Mouse (Mus musculus): ENCODE results near the gene Rexo4. TPM values are rescaled to one million over a fixed set of nuclear protein-coding genes. Genes with fewer than 3 reads are reported as not detected.

Rexo4 gene
- polyA plus RNA-seq, 1 experiment from 2014 or later, result 41.5 TPM

- Histone ChIP-seq H3K4me1 (replicated peaks; ENCODE audit: control insufficient read depth, insufficient read depth, low read length) (no peaks in the 10 kb centered on the region), H3K36me3 (ENCODE audit: control insufficient read depth, insufficient read depth, low read length) (no peaks in the 10 kb centered on the region), H3K9me3 (ENCODE audit: control insufficient read depth, low read length) (no peaks in the 10 kb centered on the region), H3K27ac (ENCODE audit: low read length) (no peak overlapping the region), H3K4me3 (ENCODE audit: low read length) (no peak overlapping the region), H3K27me3 (ENCODE audit: control insufficient read depth, insufficient read depth, low read depth, low read length) (no peaks in the 10 kb centered on the region), H3K4me2 (ENCODE audit: low read depth, low read length) (no peak overlapping the region), H3K9ac (ENCODE audit: low read length) (no peak overlapping the region)
- ATAC-seq (ENCODE audit: low read depth), result no peak
- WGBS, result 59% methylated on average over 1 of the region's 1 CpGs
Measured at GRCm38 (mm10) chr2:26980361-26980760, 16.2 kb upstream of the Rexo4 start.

- Histone ChIP-seq H3K27me3 (ENCODE audit: control insufficient read depth, insufficient read depth, low read depth, low read length) (no peaks in the 10 kb centered on the region), H3K27ac (ENCODE audit: low read length) (no peak overlapping the region), H3K4me1 (replicated peaks; ENCODE audit: control insufficient read depth, insufficient read depth, low read length) (0 out of 2 replicates have a peak, but pooled peaks cover 2% of the 10 kb centered on the region), H3K36me3 (ENCODE audit: control insufficient read depth, insufficient read depth, low read length) (no peaks in the 10 kb centered on the region), H3K9me3 (ENCODE audit: control insufficient read depth, low read length) (no peaks in the 10 kb centered on the region), H3K4me2 (ENCODE audit: low read depth, low read length) (no peak overlapping the region), H3K9ac (ENCODE audit: low read length) (no peak overlapping the region), H3K4me3 (ENCODE audit: low read length) (no peak overlapping the region)
- 39% methylated on average over 4 of the region's 4 CpGs for WGBS
- ATAC-seq (ENCODE audit: low read depth), result no peak
Measured at GRCm38 (mm10) chr2:26973960-26974359, 9.8 kb upstream of the Rexo4 start.

DNA sequence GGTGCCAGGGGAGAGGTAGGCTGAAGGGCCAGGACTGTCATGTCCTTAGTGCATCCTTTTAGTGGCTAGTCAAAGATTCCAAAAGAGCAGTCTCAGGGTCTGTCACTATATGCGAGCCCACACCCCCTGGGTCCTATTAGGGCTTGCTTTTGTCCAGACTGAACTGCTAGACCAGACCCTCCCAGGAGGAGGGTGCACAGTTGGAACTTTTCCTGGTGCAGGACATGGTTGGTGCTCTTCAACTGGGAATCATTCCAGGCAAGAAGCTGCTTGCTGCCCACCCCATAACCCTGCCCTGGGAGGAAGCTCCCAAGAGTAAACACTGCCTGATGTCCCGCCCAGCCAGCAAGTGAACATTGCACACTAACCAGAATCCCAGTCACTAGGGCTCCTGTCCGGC lies 8.9 kb upstream of the Rexo4 start, which contains the start of gene Adamts13:
Gene Adamts13, plus strand, starts transcription at position 301 of the 400 bp plus-strand sequence.
- no peak within 1 kb of the TSS for H3K4me3 ChIP-seq (ENCODE audit: low read length)
- no peak within 1 kb of the TSS for H3K27ac ChIP-seq (ENCODE audit: low read length)
- H3K36me3 ChIP-seq (ENCODE audit: control insufficient read depth, insufficient read depth, low read length), result no peaks in the 10 kb centered on the region
- H3K4me1 ChIP-seq (replicated peaks; ENCODE audit: control insufficient read depth, insufficient read depth, low read length), result 0 out of 2 replicates have a peak, but pooled peaks cover 2% of the 10 kb centered on the region
- no peak within 1 kb of the TSS for H3K9ac ChIP-seq (ENCODE audit: low read length)
- no peak within 1 kb of the TSS for H3K4me2 ChIP-seq (ENCODE audit: low read depth, low read length)
- WGBS, result 46% methylated on average over 3 of the region's 3 CpGs
- H3K9me3 ChIP-seq (ENCODE audit: control insufficient read depth, low read length), result no peaks in the 10 kb centered on the region
- no peak for ATAC-seq (ENCODE audit: low read depth)
- H3K27me3 ChIP-seq (ENCODE audit: control insufficient read depth, insufficient read depth, low read depth, low read length), result no peaks in the 10 kb centered on the region

DNA sequence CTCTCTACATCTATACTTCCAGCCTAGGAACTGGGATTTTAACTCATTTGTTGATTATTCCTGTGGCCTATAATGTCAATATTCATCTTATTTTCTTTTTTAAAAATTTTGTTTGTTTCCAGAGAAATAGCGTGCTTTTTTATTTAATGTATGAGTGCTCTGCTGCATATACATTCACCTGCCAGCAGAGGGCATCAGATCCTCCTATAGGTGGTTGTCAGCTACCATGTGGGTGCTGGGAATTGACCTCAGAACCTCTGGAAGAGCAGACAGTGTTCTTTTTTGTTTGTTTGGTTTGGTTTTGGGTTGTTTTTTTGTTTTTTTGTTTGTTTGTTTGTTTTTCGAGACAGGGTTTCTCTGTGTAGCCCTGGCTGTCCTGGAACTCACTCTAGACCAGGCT lies 3.1 kb upstream of the Rexo4 start:
- Histone ChIP-seq H3K9me3 (ENCODE audit: control insufficient read depth, low read length) (peaks cover 3% of the 10 kb centered on the region; the same call in 1 of the 2 replicates), H3K27ac (ENCODE audit: low read length) (no peak overlapping the region), H3K27me3 (ENCODE audit: control insufficient read depth, insufficient read depth, low read depth, low read length) (no peaks in the 10 kb centered on the region), H3K4me3 (ENCODE audit: low read length) (no peak overlapping the region), H3K9ac (ENCODE audit: low read length) (no peak overlapping the region), H3K36me3 (ENCODE audit: control insufficient read depth, insufficient read depth, low read length) (no peaks in the 10 kb centered on the region), H3K4me2 (ENCODE audit: low read depth, low read length) (no peak overlapping the region), H3K4me1 (replicated peaks; ENCODE audit: control insufficient read depth, insufficient read depth, low read length) (peaks cover 13% of the 10 kb centered on the region)
- ATAC-seq (ENCODE audit: low read depth), result no peak
- 67% methylated on average over 2 of the region's 2 CpGs for WGBS

DNA sequence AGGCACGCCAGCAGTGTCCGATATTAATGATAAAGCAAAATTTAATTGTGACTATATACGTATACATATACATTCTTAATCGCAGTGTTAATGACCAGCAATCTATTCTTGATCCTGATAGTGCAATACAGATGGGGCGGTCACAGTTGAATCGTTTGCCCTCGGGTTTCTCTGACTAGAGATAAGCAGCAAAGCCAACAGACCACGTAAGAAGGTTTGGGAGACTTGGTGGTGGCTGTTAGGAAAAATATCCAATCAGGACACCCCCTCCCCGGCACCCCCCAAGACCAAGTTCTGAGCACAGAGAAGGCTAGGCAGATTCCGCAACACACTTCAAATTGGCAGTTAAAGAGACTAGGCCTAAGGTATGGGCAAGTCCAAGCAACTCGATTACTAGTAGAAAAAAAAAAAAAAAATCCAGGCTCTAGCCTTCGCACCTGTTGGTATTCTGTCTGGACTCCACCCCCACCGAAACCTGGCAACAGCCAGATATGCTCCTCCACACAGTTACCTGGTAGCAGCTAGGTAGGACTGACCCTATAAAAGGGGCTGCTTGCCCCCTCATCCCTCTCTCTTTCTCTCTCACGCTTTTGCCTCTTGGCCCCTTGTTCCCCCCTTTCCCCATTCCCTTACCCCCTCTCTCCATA lies 661 bp upstream of the Rexo4 start:
- Histone ChIP-seq H3K36me3 (ENCODE audit: control insufficient read depth, insufficient read depth, low read length) (peaks cover 8% of the 10 kb centered on the region), H3K4me2 (ENCODE audit: low read depth, low read length) (peak overlapping the region; percentile 91), H3K4me1 (replicated peaks; ENCODE audit: control insufficient read depth, insufficient read depth, low read length) (peaks cover 13% of the 10 kb centered on the region), H3K9ac (ENCODE audit: low read length) (peak overlapping the region; percentile 97), H3K27ac (ENCODE audit: low read length) (peak overlapping the region; percentile 99), H3K27me3 (ENCODE audit: control insufficient read depth, insufficient read depth, low read depth, low read length) (no peaks in the 10 kb centered on the region), H3K4me3 (ENCODE audit: low read length) (peak overlapping the region; percentile 93), H3K9me3 (ENCODE audit: control insufficient read depth, low read length) (peaks cover 3% of the 10 kb centered on the region; the same call in 1 of the 2 replicates)
- WGBS, result 10% methylated on average over 14 of the region's 14 CpGs
- ATAC-seq (ENCODE audit: low read depth), result no peak

GRCm38 (mm10) chr2:26960756-26961155 lies 3.4 kb downstream of the Rexo4 start:
- H3K4me1 ChIP-seq (replicated peaks; ENCODE audit: control insufficient read depth, insufficient read depth, low read length), result peaks cover 13% of the 10 kb centered on the region
- no peak for ATAC-seq (ENCODE audit: low read depth)
- H3K27ac ChIP-seq (ENCODE audit: low read length), result no peak overlapping the region
- no peaks in the 10 kb centered on the region for H3K27me3 ChIP-seq (ENCODE audit: control insufficient read depth, insufficient read depth, low read depth, low read length)
- WGBS, result 72% methylated on average over 4 of the region's 4 CpGs
- peaks cover 38% of the 10 kb centered on the region for H3K36me3 ChIP-seq (ENCODE audit: control insufficient read depth, insufficient read depth, low read length)
- H3K4me2 ChIP-seq (ENCODE audit: low read depth, low read length), result no peak overlapping the region
- no peak overlapping the region for H3K4me3 ChIP-seq (ENCODE audit: low read length)
- no peak overlapping the region for H3K9ac ChIP-seq (ENCODE audit: low read length)
- no peaks in the 10 kb centered on the region for H3K9me3 ChIP-seq (ENCODE audit: control insufficient read depth, low read length)

GRCm38 (mm10) chr2:26957488-26957859 lies 6.7 kb downstream of the Rexo4 start:
- H3K27me3 ChIP-seq (ENCODE audit: control insufficient read depth, insufficient read depth, low read depth, low read length), result no peaks in the 10 kb centered on the region
- H3K27ac ChIP-seq (ENCODE audit: low read length), result no peak overlapping the region
- H3K9ac ChIP-seq (ENCODE audit: low read length), result no peak overlapping the region
- H3K4me2 ChIP-seq (ENCODE audit: low read depth, low read length), result no peak overlapping the region
- no peak for ATAC-seq (ENCODE audit: low read depth)
- H3K9me3 ChIP-seq (ENCODE audit: control insufficient read depth, low read length), result no peaks in the 10 kb centered on the region
- peaks cover 64% of the 10 kb centered on the region for H3K36me3 ChIP-seq (ENCODE audit: control insufficient read depth, insufficient read depth, low read length)
- no peak overlapping the region for H3K4me3 ChIP-seq (ENCODE audit: low read length)
- 75% methylated on average over 2 of the region's 2 CpGs for WGBS
- H3K4me1 ChIP-seq (replicated peaks; ENCODE audit: control insufficient read depth, insufficient read depth, low read length), result no peaks in the 10 kb centered on the region

GRCm38 (mm10) chr2:26956811-26957487 lies 7.2 kb downstream of the Rexo4 start:
- Histone ChIP-seq H3K27me3 (ENCODE audit: control insufficient read depth, insufficient read depth, low read depth, low read length) (no peaks in the 10 kb centered on the region), H3K9me3 (ENCODE audit: control insufficient read depth, low read length) (no peaks in the 10 kb centered on the region), H3K9ac (ENCODE audit: low read length) (no peak overlapping the region), H3K4me2 (ENCODE audit: low read depth, low read length) (no peak overlapping the region), H3K27ac (ENCODE audit: low read length) (no peak overlapping the region), H3K36me3 (ENCODE audit: control insufficient read depth, insufficient read depth, low read length) (peaks cover 64% of the 10 kb centered on the region), H3K4me3 (ENCODE audit: low read length) (no peak overlapping the region), H3K4me1 (replicated peaks; ENCODE audit: control insufficient read depth, insufficient read depth, low read length) (no peaks in the 10 kb centered on the region)
- WGBS, result 90% methylated on average over 12 of the region's 12 CpGs
- ATAC-seq (ENCODE audit: low read depth), result no peak

- Histone ChIP-seq H3K36me3 (ENCODE audit: control insufficient read depth, insufficient read depth, low read length) (peaks cover 57% of the 10 kb centered on the region), H3K9me3 (ENCODE audit: control insufficient read depth, low read length) (no peaks in the 10 kb centered on the region), H3K4me1 (replicated peaks; ENCODE audit: control insufficient read depth, insufficient read depth, low read length) (no peaks in the 10 kb centered on the region), H3K4me3 (ENCODE audit: low read length) (no peak overlapping the region), H3K27ac (ENCODE audit: low read length) (no peak overlapping the region), H3K9ac (ENCODE audit: low read length) (no peak overlapping the region), H3K27me3 (ENCODE audit: control insufficient read depth, insufficient read depth, low read depth, low read length) (no peaks in the 10 kb centered on the region), H3K4me2 (ENCODE audit: low read depth, low read length) (no peak overlapping the region)
- ATAC-seq (ENCODE audit: low read depth), result no peak
- 79% methylated on average over 2 of the region's 2 CpGs for WGBS
Measured at GRCm38 (mm10) chr2:26954735-26955395, 9.3 kb downstream of the Rexo4 start.

Data from lung, embryonic 16.5 days (tissue).